In the genomic region with DNA sequence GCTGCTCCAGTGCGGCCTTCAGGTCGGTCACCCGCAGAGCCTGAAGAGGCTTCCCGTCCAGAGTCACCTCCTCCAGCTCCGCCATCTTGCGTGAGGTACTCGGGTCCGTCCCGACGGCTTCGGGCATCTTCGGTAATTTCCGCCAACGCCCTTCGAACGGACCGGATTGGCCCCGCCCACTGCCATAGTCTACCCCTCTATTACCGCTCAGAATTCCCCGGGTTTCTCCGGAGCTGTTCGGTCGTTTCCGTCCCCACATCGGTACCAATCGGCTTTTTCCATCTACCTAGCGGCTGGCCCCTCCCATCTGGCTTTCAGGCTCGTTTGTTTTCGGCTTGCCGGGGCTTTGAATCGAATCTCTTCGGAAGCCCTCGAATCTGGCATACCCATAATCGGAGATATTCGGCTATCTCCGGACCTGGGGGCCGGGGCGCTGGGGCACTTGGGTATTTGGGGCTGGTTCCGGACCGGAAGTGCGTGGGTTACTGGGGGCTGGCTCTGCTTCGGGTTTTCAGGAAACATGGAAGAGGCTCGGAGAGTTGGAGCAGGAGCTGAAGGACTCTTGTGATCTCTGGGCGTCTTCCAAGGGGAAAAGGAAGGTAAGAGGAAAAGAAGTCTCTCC, we compare ENCODE assay signal across 8 mouse cellular contexts. TPM values are rescaled to one million over a fixed set of nuclear protein-coding genes. Genes with fewer than 3 reads are reported as not detected.
DNase-seq lines count a peak whose midpoint lies in the region; ATAC-seq lines count a peak whose summit lies in the region.

TSS of gene Acin1 (minus strand) at position 410 of the 622 bp plus-strand sequence.

- no peaks in the 10 kb centered on the region for H3K9me3 ChIP-seq in heart, embryonic 14.5 days (ENCODE audit: control insufficient read depth, low read length)
- H3K9me3 ChIP-seq in liver, embryonic 13.5 days (replicated peaks): no peaks in the 10 kb centered on the region
- H3K9me3 ChIP-seq in stomach, embryonic 16.5 days (replicated peaks; ENCODE audit: control insufficient read depth, low read length): no peaks in the 10 kb centered on the region

- DNase-seq in c-Kit-negative CD71-positive TER-119-positive erythroid progenitor cells, embryonic 14.5 days (ENCODE audit: low read depth, low spot score): peak; percentile 98
- DNase-seq in fibroblast of lung, adult 2 months (ENCODE audit: low read depth): peak; percentile 99
- peak; percentile 100 for DNase-seq in kidney, postnatal 14 days
- peak; percentile 99 for DNase-seq in liver, embryonic 13.5 days
- peak; percentile 100 for DNase-seq in neural tube, embryonic 10.5 days (ENCODE audit: extremely low spot score, low spot score)

- peak within 1 kb of the TSS; percentile 99 for H3K9ac ChIP-seq in heart, embryonic 14.5 days (ENCODE audit: low read length)
- peak within 1 kb of the TSS; percentile 91 for H3K9ac ChIP-seq in liver, embryonic 13.5 days
- H3K9ac ChIP-seq in stomach, embryonic 16.5 days (ENCODE audit: low read length): peak within 1 kb of the TSS; percentile 95

- under 1% methylated on average over 44 of the region's 44 CpGs for WGBS in heart, embryonic 14.5 days
- WGBS in liver, embryonic 13.5 days (ENCODE audit: insufficient replicate concordance): under 1% methylated on average over 44 of the region's 44 CpGs
- WGBS in stomach, embryonic 16.5 days: under 1% methylated on average over 44 of the region's 44 CpGs

- H3K36me3 ChIP-seq in heart, embryonic 14.5 days (ENCODE audit: control insufficient read depth, insufficient read depth, low read length): peaks cover 57% of the 10 kb centered on the region
- peaks cover 55% of the 10 kb centered on the region for H3K36me3 ChIP-seq in liver, embryonic 13.5 days
- peaks cover 5% of the 10 kb centered on the region for H3K36me3 ChIP-seq in stomach, embryonic 16.5 days (ENCODE audit: control insufficient read depth, insufficient read depth, low read length)

- peak within 1 kb of the TSS; percentile 89 for H3K4me2 ChIP-seq in heart, embryonic 14.5 days (ENCODE audit: low read length)
- H3K4me2 ChIP-seq in liver, embryonic 13.5 days: peak within 1 kb of the TSS; percentile 71
- peak within 1 kb of the TSS; percentile 86 for H3K4me2 ChIP-seq in stomach, embryonic 16.5 days (ENCODE audit: low read depth, low read length)

- H3K4me3 ChIP-seq in heart, embryonic 14.5 days (ENCODE audit: control insufficient read depth in 1 of 2, insufficient read depth in 1 of 2, low read depth in 1 of 2, low read length in 2 of 2): peak within 1 kb of the TSS; percentile 82 to 90
- peak within 1 kb of the TSS; percentile 78 for H3K4me3 ChIP-seq in liver, embryonic 13.5 days (replicated peaks)
- H3K4me3 ChIP-seq in stomach, embryonic 16.5 days (replicated peaks; ENCODE audit: low read length): peak within 1 kb of the TSS; percentile 84

- H3K4me1 ChIP-seq in heart, embryonic 14.5 days (ENCODE audit: control insufficient read depth in 2 of 2, insufficient read depth in 2 of 2, low read length in 2 of 2): peaks cover 0 to 16% of the 10 kb centered on the region in 2 experiments; a peak in 2 of 4 replicates
- peaks cover 55% of the 10 kb centered on the region for H3K4me1 ChIP-seq in liver, embryonic 13.5 days (replicated peaks)
- H3K4me1 ChIP-seq in stomach, embryonic 16.5 days (ENCODE audit: control insufficient read depth, insufficient read depth, low read length): peaks cover 18% of the 10 kb centered on the region

- peak; percentile 93 for ATAC-seq in CD4-positive, CD25-positive, alpha-beta regulatory T cell, adult 4 months
- ATAC-seq in heart, embryonic 14.5 days (ENCODE audit: insufficient number of reproducible peaks, insufficient read depth, low FRiP score, low read depth): peak; percentile 97
- peak; percentile 89 for ATAC-seq in liver, embryonic 13.5 days (ENCODE audit: low read depth)
- ATAC-seq in stomach, embryonic 16.5 days (ENCODE audit: insufficient read depth, low FRiP score): peak; percentile 97

- no peaks in the 10 kb centered on the region for H3K27me3 ChIP-seq in heart, embryonic 14.5 days (ENCODE audit: control insufficient read depth, insufficient read depth, low read length)
- no peaks in the 10 kb centered on the region for H3K27me3 ChIP-seq in liver, embryonic 13.5 days
- H3K27me3 ChIP-seq in stomach, embryonic 16.5 days (ENCODE audit: control insufficient read depth, insufficient read depth, low read length): no peaks in the 10 kb centered on the region

- H3K27ac ChIP-seq in heart, embryonic 14.5 days (replicated peaks in 1 of 2; ENCODE audit: control insufficient read depth in 1 of 2, insufficient read depth in 1 of 2, low read depth in 2 of 2, low read length in 2 of 2): peak within 1 kb of the TSS; percentile 96 to 97
- H3K27ac ChIP-seq in liver, embryonic 13.5 days: peak within 1 kb of the TSS; percentile 99
- peak within 1 kb of the TSS; percentile 97 for H3K27ac ChIP-seq in stomach, embryonic 16.5 days (ENCODE audit: low read length)

RNA-seq across cellular contexts. Expression of gene Acin1, which starts in this region (rescaled TPM):
- polyA plus RNA-seq in CD4-positive, CD25-positive, alpha-beta regulatory T cell, adult 4 months (2017; shearing (Covaris generic)): 100 to 1,000 TPM; 151 to 179 TPM
- polyA plus RNA-seq in heart, embryonic 14.5 days (2014; fragmentation: Nextera tagmentation; extraction: Ambion mirVana): 69.1 and 81.1 TPM in 2 replicates
- 62.5 and 68.7 TPM in 2 replicates for polyA plus RNA-seq in liver, embryonic 13.5 days (2015; fragmentation: Nextera tagmentation; extraction: Ambion mirVana)
- 89.1 and 101 TPM in 2 replicates for polyA plus RNA-seq in stomach, embryonic 16.5 days (2015; fragmentation: Nextera tagmentation; extraction: Ambion mirVana)

Comparison
In these comparisons a context has a peak if more than half of its experiments do, and no peak if none do; other contexts are left out.
1. Peak in every context shown above with its lines: DNase-seq, ATAC-seq, H3K4me3 ChIP-seq and H3K27ac ChIP-seq.